Mouse (Mus musculus) liver, embryonic 11.5 days (tissue): ENCODE measurements around the gene Jagn1. TPM values are rescaled to one million over a fixed set of nuclear protein-coding genes. Genes with fewer than 3 reads are reported as not detected.
A peak's percentile ranks its signal among the peaks of the same experiment; 100 is the strongest.

Source experiments
- ATAC-seq: fragments of 200-750 bp; cut with Nextera tagmentation; replicated peaks from 2 replicates; pipeline ENCODE4 v1.8.0; 2017; ENCODE audit warnings: moderate number of reproducible peaks, mild to moderate bottlenecking, moderate TSS enrichment, moderate library complexity; ENCODE audit not compliant: low FRiP score
- DNase-seq: peaks from one replicate; pipeline ENCODE4 v3.0.0-alpha.2; 2017; ENCODE audit warnings: low spot score
- H3K27ac ChIP-seq: fragments of 300-500 bp; sonication (generic); 2 replicates; pipeline ENCODE4 v1.5.1; 2014; ENCODE audit warnings: mild to moderate bottlenecking, low read depth, low read length, control low read depth
- H3K27me3 ChIP-seq: fragments of 300-500 bp; sonication (generic); replicated peaks from 2 replicates; pipeline ENCODE4 v1.6.1; 2014; ENCODE audit warnings: low read length, mixed read lengths; ENCODE audit not compliant: control insufficient read depth, insufficient read depth
- H3K36me3 ChIP-seq: fragments of 300-500 bp; sonication (generic); 2 replicates; pipeline ENCODE4 v1.6.1; 2014; ENCODE audit warnings: mild to moderate bottlenecking, low read length, moderate library complexity, mixed read lengths; ENCODE audit not compliant: control insufficient read depth, insufficient read depth
- H3K4me1 ChIP-seq: fragments of 300-500 bp; sonication (generic); replicated peaks from 2 replicates; pipeline ENCODE4 v1.6.1; 2014; ENCODE audit warnings: low read length, mixed read lengths; ENCODE audit not compliant: control insufficient read depth, insufficient read depth
- H3K4me2 ChIP-seq: fragments of 300-500 bp; sonication (generic); 2 replicates; pipeline ENCODE4 v1.6.1; 2014; ENCODE audit warnings: mild to moderate bottlenecking, control low read depth, moderate library complexity
- H3K4me3 ChIP-seq: fragments of 300-500 bp; sonication (generic); 2 replicates; pipeline ENCODE4 v1.5.1; 2014; ENCODE audit warnings: low read depth, low read length, control low read depth
- H3K9ac ChIP-seq: fragments of 300-500 bp; sonication (generic); 2 replicates; pipeline ENCODE4 v1.6.1; 2014; ENCODE audit warnings: low read depth, low read length, control low read depth
- H3K9me3 ChIP-seq: fragments of 300-500 bp; sonication (generic); 2 replicates; pipeline ENCODE4 v1.6.1; 2016; ENCODE audit warnings: low read length, inconsistent platforms, mixed read lengths; ENCODE audit not compliant: control insufficient read depth
- WGBS: fragments of 180-500 bp; shearing (Covaris S2); extraction: QIAGEN DNeasy Blood & Tissue Kit; methylation state at CpG from one replicate; pipeline ENCODE4 v1.1.7; 2014; 5-methylcytosine and 5-hydroxymethylcytosine counted together
- polyA plus RNA-seq: library from polyadenylated mRNA; unstranded; fragments of >200 nt; fragmentation: Nextera tagmentation; extraction: Ambion mirVana; gene quantifications from 2 replicates; pipeline ENCODE4 v1.2.1, GENCODE M21; 2014

Gene Jagn1
- polyA plus RNA-seq: 72.1 and 72.7 TPM in 2 replicates

- peak; percentile 88 for ATAC-seq
- DNase-seq: peak; percentile 93
- Histone ChIP-seq H3K4me1 (peaks cover 10% of the 10 kb centered on the region), H3K9me3 (no peaks in the 10 kb centered on the region), H3K4me3 (peak within 1 kb of the TSS; percentile 95), H3K27ac (peak within 1 kb of the TSS; percentile 51), H3K4me2 (peak within 1 kb of the TSS; percentile 85), H3K9ac (peak within 1 kb of the TSS; percentile 91), H3K36me3 (peaks cover 8% of the 10 kb centered on the region), H3K27me3 (no peaks in the 10 kb centered on the region)
- WGBS: under 1% methylated on average over 45 of the region's 45 CpGs
These were observed at the start of gene Jagn1 for GRCm38 (mm10) chr6:113442442-113443090. Gene Jagn1 (plus strand): TSS chr6:113442569.

- Histone ChIP-seq H3K27me3 (peaks cover 5% of the 10 kb centered on the region; the same call in 1 of the 2 replicates), H3K9ac (no peak overlapping the region), H3K4me3 (no peak overlapping the region), H3K4me2 (no peak overlapping the region; the same call in 1 of the 2 replicates), H3K4me1 (0 out of 2 replicates have a peak, but pooled peaks cover 7% of the 10 kb centered on the region), H3K27ac (no peak overlapping the region), H3K9me3 (no peaks in the 10 kb centered on the region), H3K36me3 (peaks cover 18% of the 10 kb centered on the region)
- 80% methylated on average over 6 of the region's 6 CpGs for WGBS
- ATAC-seq (no peak), DNase-seq (no peak)
These were observed 48.4 kb upstream of the Jagn1 start for GRCm38 (mm10) chr6:113393951-113394350.

- Histone ChIP-seq H3K27me3 (peaks cover 5% of the 10 kb centered on the region; the same call in 1 of the 2 replicates), H3K9ac (no peak overlapping the region), H3K27ac (no peak overlapping the region), H3K4me2 (no peak overlapping the region), H3K4me3 (no peak overlapping the region), H3K9me3 (no peaks in the 10 kb centered on the region), H3K36me3 (peaks cover 10% of the 10 kb centered on the region), H3K4me1 (0 out of 2 replicates have a peak, but pooled peaks cover 7% of the 10 kb centered on the region)
- DNase-seq: no peak
- ATAC-seq: no peak
- WGBS: 90% methylated on average over 11 of the region's 11 CpGs
These were observed 47.6 kb upstream of the Jagn1 start for GRCm38 (mm10) chr6:113394811-113395210.

GRCm38 (mm10) chr6:113395501-113395900 is 46.9 kb upstream of the Jagn1 start:
- no peak overlapping the region for H3K4me3 ChIP-seq
- no peak overlapping the region for H3K9ac ChIP-seq
- no peaks in the 10 kb centered on the region for H3K9me3 ChIP-seq
- no peak overlapping the region for H3K4me2 ChIP-seq
- peaks cover 5% of the 10 kb centered on the region; the same call in 1 of the 2 replicates for H3K27me3 ChIP-seq
- DNase-seq (no peak), ATAC-seq (no peak)
- H3K4me1 ChIP-seq: 0 out of 2 replicates have a peak, but pooled peaks cover 7% of the 10 kb centered on the region
- peaks cover 6% of the 10 kb centered on the region; the same call in 1 of the 2 replicates for H3K36me3 ChIP-seq
- 93% methylated on average over 6 of the region's 6 CpGs for WGBS
- H3K27ac ChIP-seq: no peak overlapping the region

GRCm38 (mm10) chr6:113396270-113397030 is 45.9 kb upstream of the Jagn1 start:
- no peak for DNase-seq
- Histone ChIP-seq H3K9me3 (no peaks in the 10 kb centered on the region), H3K4me2 (no peak overlapping the region), H3K4me3 (no peak overlapping the region), H3K4me1 (0 out of 2 replicates have a peak, but pooled peaks cover 7% of the 10 kb centered on the region), H3K27me3 (peaks cover 5% of the 10 kb centered on the region; the same call in 1 of the 2 replicates), H3K27ac (no peak overlapping the region), H3K36me3 (0 out of 2 replicates have a peak, but pooled peaks cover 2% of the 10 kb centered on the region), H3K9ac (no peak overlapping the region)
- no peak for ATAC-seq
- 84% methylated on average over 10 of the region's 10 CpGs for WGBS

- no peak overlapping the region for H3K27ac ChIP-seq
- H3K36me3 ChIP-seq: no peaks in the 10 kb centered on the region
- no peak overlapping the region for H3K9ac ChIP-seq
- ATAC-seq (no peak), DNase-seq (no peak)
- H3K9me3 ChIP-seq: no peaks in the 10 kb centered on the region
- H3K4me3 ChIP-seq: no peak overlapping the region
- no peaks in the 10 kb centered on the region for H3K27me3 ChIP-seq
- WGBS: 89% methylated on average over 13 of the region's 13 CpGs
- no peaks in the 10 kb centered on the region for H3K4me1 ChIP-seq
- H3K4me2 ChIP-seq: no peak overlapping the region
These were observed 40.3 kb upstream of the Jagn1 start for GRCm38 (mm10) chr6:113402094-113402493.

GRCm38 (mm10) chr6:113404649-113405448 is 37.5 kb upstream of the Jagn1 start:
- Histone ChIP-seq H3K9ac (no peak overlapping the region), H3K4me2 (no peak overlapping the region), H3K9me3 (no peaks in the 10 kb centered on the region), H3K27ac (no peak overlapping the region), H3K4me3 (no peak overlapping the region), H3K27me3 (no peaks in the 10 kb centered on the region), H3K4me1 (no peaks in the 10 kb centered on the region), H3K36me3 (no peaks in the 10 kb centered on the region)
- WGBS: 72% methylated on average over 12 of the region's 12 CpGs
- 0 out of 2 replicates have a peak, but pooled peaks have one; percentile 13 for ATAC-seq
- no peak for DNase-seq

GRCm38 (mm10) chr6:113405483-113405882 is 36.9 kb upstream of the Jagn1 start:
- H3K9me3 ChIP-seq: no peaks in the 10 kb centered on the region
- no peak overlapping the region for H3K4me3 ChIP-seq
- H3K9ac ChIP-seq: no peak overlapping the region
- H3K36me3 ChIP-seq: no peaks in the 10 kb centered on the region
- no peaks in the 10 kb centered on the region for H3K4me1 ChIP-seq
- ATAC-seq: no peak
- WGBS: 77% methylated on average over 6 of the region's 6 CpGs
- no peak for DNase-seq
- no peak overlapping the region for H3K4me2 ChIP-seq
- no peak overlapping the region for H3K27ac ChIP-seq
- H3K27me3 ChIP-seq: no peaks in the 10 kb centered on the region
